Mouse (Mus musculus) lung, adult 2 months (tissue): ENCODE results near the gene 4930442H23Rik.

Source experiments
- CTCF ChIP-seq: fragments of 200-500 bp; IDR thresholded peaks from 2 replicates; pipeline ENCODE4 v1.5.1; 2011; ENCODE audit warnings: mild to moderate bottlenecking, low read length, control low read depth; ENCODE audit not compliant: insufficient read depth
- POLR2A ChIP-seq: fragments of 200-500 bp; IDR thresholded peaks from 2 replicates; pipeline ENCODE4 v1.6.1; 2011; ENCODE audit warnings: low read depth, mild to moderate bottlenecking, control low read depth, low read length, borderline replicate concordance; ENCODE audit errors: extremely low read depth

DNA sequence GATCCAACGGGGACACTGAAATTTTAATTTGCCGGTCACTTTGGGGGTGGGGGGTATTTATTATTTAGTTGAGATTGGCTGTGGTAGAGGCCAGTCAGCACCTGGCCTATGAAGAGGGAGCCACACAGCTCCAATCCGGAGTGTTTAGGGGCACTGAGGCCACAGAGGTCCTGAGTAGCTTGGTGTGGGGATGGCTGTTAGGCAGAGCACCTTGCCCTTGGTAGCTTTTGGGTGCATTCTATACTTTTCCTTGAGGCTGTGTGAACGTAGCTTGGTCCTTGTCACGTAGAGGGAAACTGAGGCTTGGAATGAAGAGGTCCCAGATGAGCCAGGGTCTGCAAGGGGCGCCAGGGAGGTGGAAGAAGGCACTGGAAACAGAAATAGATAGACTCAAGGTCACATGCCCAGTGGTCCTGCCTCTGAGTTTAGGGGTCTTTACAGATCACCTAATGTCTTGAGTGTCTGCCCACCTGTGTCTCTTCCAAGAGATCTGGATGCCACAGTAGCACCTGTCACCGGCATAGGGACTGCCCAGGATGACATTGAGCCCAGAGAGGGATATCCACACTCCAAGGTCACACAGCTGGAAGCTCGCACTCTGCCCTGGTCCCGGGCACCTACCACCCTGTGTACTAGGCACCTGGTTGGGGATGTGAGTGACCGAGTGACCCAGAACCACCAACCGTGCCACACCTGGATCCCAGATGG, 44.7 kb downstream of the 4930442H23Rik start:
- TF ChIP-seq POLR2A (no peak), CTCF (no peak)
